Mouse (Mus musculus) midbrain, embryonic 12.5 days (tissue): ENCODE measurements around the gene Cmas. TPM values are rescaled to one million over a fixed set of nuclear protein-coding genes. Genes with fewer than 3 reads are reported as not detected.

Experiments used
- ATAC-seq: fragments of 200-750 bp; cut with Nextera tagmentation; 2 replicates; pipeline ENCODE4 v1.8.0; 2017; ENCODE audit warnings: low read depth, moderate TSS enrichment, moderate library complexity; ENCODE audit not compliant: low FRiP score
- H3K27ac ChIP-seq: fragments of 300-500 bp; sonication (generic); replicated peaks from 2 replicates; pipeline ENCODE4 v1.5.1; 2016; ENCODE audit warnings: mild to moderate bottlenecking
- H3K27me3 ChIP-seq: fragments of 300-500 bp; sonication (generic); 2 replicates; pipeline ENCODE4 v1.6.1; 2016; ENCODE audit warnings: mild to moderate bottlenecking
- H3K36me3 ChIP-seq: fragments of 300-500 bp; sonication (generic); 2 replicates; pipeline ENCODE4 v1.6.1; 2016
- H3K4me1 ChIP-seq: fragments of 300-500 bp; sonication (generic); 2 replicates; pipeline ENCODE4 v1.6.1; 2016
- H3K4me2 ChIP-seq: fragments of 300-500 bp; sonication (generic); replicated peaks from 2 replicates; pipeline ENCODE4 v1.6.1; 2016; ENCODE audit warnings: mild to moderate bottlenecking, moderate library complexity
- H3K4me3 ChIP-seq: fragments of 300-500 bp; sonication (generic); 2 replicates; pipeline ENCODE4 v1.5.1; 2016; ENCODE audit warnings: mild to moderate bottlenecking
- H3K9ac ChIP-seq: fragments of 300-500 bp; sonication (generic); replicated peaks from 2 replicates; pipeline ENCODE4 v1.6.1; 2016; ENCODE audit warnings: mild to moderate bottlenecking, moderate library complexity
- H3K9me3 ChIP-seq: fragments of 300-500 bp; sonication (generic); 2 replicates; pipeline ENCODE4 v1.6.1; 2016; ENCODE audit warnings: mild to moderate bottlenecking
- WGBS: fragments of 180-500 bp; shearing (Covaris S2); methylation state at CpG from one replicate; pipeline ENCODE4 v1.1.7; 2016; 5-methylcytosine and 5-hydroxymethylcytosine counted together
- polyA plus RNA-seq: library from polyadenylated mRNA; unstranded; fragments of >200 nt; fragmentation: Nextera tagmentation; extraction: Ambion mirVana; gene quantifications from 2 replicates; pipeline ENCODE4 v1.2.1, GENCODE M21; 2016

Cmas gene
- polyA plus RNA-seq, 1 experiment from 2014 or later = 138 TPM

DNA sequence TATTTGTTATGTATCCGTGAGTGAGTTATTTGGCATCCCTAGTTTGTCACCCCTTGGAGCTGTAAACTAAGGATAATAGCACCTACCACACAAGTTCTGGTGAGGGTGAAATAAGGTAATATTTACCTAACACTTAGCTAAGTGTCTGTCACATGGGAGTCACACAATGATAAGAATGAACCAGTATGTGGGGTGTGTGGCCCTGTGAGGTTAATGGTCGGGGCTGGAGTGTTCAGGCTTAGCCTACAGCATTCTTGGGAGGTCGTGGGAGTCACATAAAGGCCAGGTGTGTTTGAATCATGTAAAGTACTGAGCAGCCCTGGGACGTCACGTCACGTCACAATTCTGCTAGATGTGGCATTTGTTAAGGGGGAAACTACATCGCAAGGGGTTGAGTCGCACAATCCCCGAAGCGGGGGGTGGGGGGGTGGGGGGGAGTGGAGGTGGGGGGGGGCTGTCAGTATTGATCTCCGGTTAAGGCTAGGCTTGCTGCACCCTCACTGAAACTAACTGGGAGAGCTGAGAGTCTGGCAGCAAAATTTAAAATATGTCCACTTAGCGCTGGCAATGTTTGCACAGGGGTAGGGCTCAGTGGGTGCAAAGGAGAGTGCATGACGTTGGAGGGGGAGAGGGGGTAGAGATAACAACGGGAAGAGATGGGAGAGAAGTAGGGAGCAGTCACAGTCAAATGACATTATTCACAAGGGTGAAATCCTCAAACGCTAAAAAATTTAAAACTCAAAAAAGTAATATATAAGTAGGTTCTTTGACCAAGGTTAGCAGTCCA, 39.4 kb downstream of the Cmas start:
- H3K36me3 ChIP-seq = no peaks in the 10 kb centered on the region
- WGBS = 83% methylated on average over 15 of the region's 15 CpGs
- H3K27me3 ChIP-seq = peaks cover 17% of the 10 kb centered on the region
- H3K4me3 ChIP-seq = no peak overlapping the region
- H3K9me3 ChIP-seq = no peaks in the 10 kb centered on the region
- no peak for ATAC-seq
- no peak overlapping the region for H3K9ac ChIP-seq
- no peak overlapping the region for H3K27ac ChIP-seq
- peaks cover 16% of the 10 kb centered on the region; the same call in 1 of the 2 replicates for H3K4me1 ChIP-seq
- no peak overlapping the region for H3K4me2 ChIP-seq

DNA sequence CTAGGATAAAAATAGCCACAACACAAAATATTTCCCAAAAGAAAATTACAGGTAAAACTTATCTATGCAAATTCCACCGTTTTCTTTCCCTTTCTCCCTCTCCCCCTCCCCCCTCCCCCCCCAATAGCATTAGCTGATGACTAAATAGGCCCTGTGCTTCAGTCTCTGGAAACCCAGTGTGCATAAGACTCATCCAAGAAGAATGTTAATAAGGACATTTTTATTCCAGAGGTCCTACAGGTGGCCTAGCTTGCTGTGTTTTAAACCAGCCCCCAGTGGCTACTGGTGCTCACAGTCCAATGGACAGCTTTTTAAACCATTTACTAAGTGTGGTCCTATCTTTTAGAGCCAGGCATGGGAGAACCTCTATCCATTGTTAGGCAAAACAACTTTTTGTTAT, 41.5 kb downstream of the Cmas start:
- ATAC-seq = no peak
- Histone ChIP-seq H3K9me3 (no peaks in the 10 kb centered on the region), H3K27me3 (peaks cover 17% of the 10 kb centered on the region), H3K4me1 (peaks cover 18% of the 10 kb centered on the region), H3K4me2 (no peak overlapping the region), H3K27ac (no peak overlapping the region), H3K4me3 (no peak overlapping the region), H3K36me3 (no peaks in the 10 kb centered on the region), H3K9ac (no peak overlapping the region)
- 88% methylated on average over 1 of the region's 1 CpGs for WGBS

- ATAC-seq = no peak
- Histone ChIP-seq H3K4me1 (peaks cover 10% of the 10 kb centered on the region), H3K27ac (no peak overlapping the region), H3K9ac (no peak overlapping the region), H3K4me3 (no peak overlapping the region), H3K4me2 (no peak overlapping the region), H3K27me3 (peaks cover 14% of the 10 kb centered on the region), H3K36me3 (no peaks in the 10 kb centered on the region), H3K9me3 (no peaks in the 10 kb centered on the region)
- 72% methylated on average over 9 of the region's 9 CpGs for WGBS
Observed at GRCm38 (mm10) chr6:142798837-142799236, 42.4 kb downstream of the Cmas start.

- H3K36me3 ChIP-seq = no peaks in the 10 kb centered on the region
- no peak for ATAC-seq
- peaks cover 10% of the 10 kb centered on the region for H3K4me1 ChIP-seq
- H3K4me2 ChIP-seq = no peak overlapping the region
- WGBS = 82% methylated on average over 7 of the region's 7 CpGs
- H3K9me3 ChIP-seq = no peaks in the 10 kb centered on the region
- no peak overlapping the region for H3K9ac ChIP-seq
- no peak overlapping the region for H3K4me3 ChIP-seq
- peaks cover 9% of the 10 kb centered on the region for H3K27me3 ChIP-seq
- H3K27ac ChIP-seq = no peak overlapping the region
Observed at GRCm38 (mm10) chr6:142799704-142800374, 43.4 kb downstream of the Cmas start.

DNA sequence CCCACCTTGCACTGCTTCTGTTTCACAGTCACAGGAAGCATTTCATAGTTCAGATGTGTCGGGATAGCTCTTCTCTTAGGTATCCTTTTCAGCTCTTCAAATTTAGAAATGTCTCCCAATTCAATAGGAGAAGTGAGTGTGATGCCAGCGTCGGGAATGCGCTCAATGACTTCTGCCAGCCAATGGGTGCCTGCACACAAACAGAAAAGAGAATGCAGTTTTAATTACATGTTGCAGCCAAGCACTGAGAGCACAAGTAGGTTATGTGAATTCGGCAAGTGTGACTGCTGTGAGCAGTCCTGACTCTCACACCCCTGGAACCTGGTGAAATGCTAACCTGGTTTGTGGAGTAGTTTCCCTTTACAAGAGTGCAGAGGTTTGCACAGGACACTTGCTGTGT, 45.2 kb downstream of the Cmas start:
- Histone ChIP-seq H3K27ac (no peak overlapping the region), H3K4me2 (no peak overlapping the region), H3K4me3 (no peak overlapping the region), H3K27me3 (peaks cover 9% of the 10 kb centered on the region), H3K9me3 (no peaks in the 10 kb centered on the region), H3K4me1 (peaks cover 10% of the 10 kb centered on the region), H3K36me3 (no peaks in the 10 kb centered on the region), H3K9ac (no peak overlapping the region)
- WGBS = 91% methylated on average over 5 of the region's 5 CpGs
- ATAC-seq = no peak

DNA sequence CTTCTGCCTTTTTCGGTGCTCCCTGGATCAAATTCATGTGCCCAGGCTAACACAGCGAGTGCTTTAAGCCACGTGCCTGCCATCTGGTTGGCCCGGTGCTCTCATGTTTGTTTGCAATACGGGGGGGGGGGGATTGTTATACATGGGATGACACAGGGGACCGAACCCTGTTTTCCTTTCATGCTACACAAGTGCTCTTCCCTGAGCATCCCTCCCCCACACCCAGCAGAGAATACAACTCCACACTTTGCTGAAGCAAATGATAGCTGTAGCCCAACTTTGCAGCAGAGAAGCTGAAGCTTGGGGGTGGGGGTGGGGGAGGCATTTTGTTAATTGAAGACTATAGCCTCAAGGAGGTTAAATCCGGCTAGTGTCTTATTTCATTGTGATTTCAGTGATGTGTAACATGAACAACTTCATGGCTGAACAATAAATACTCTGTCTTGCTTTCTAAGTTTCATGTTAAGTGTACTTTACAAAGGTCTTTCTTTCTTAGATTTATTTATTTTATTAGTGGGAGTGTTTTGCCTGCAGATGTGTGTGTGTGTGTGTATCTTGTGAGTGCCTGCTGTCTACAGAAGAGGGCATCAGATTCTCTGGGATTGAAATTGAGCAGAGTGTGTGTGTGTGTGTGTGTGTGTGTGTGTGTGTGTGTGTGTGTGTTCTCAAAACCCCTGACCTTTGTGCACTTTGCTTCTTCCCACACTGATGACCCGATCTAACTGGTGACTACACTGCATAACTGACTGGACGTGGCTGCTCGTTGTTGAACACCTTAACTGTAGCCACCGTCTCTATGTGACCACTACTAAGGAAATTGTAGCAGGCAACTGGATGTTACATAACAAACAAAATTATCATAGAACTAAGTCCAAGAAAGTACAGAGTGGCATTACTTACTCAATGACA, 46.4 kb downstream of the Cmas start:
- H3K4me1 ChIP-seq = peaks cover 10% of the 10 kb centered on the region
- H3K27me3 ChIP-seq = peaks cover 9% of the 10 kb centered on the region
- H3K36me3 ChIP-seq = no peaks in the 10 kb centered on the region
- no peak overlapping the region for H3K4me3 ChIP-seq
- no peak overlapping the region for H3K4me2 ChIP-seq
- ATAC-seq = no peak
- no peak overlapping the region for H3K9ac ChIP-seq
- H3K9me3 ChIP-seq = no peaks in the 10 kb centered on the region
- no peak overlapping the region for H3K27ac ChIP-seq
- 60% methylated on average over 11 of the region's 11 CpGs for WGBS

DNA sequence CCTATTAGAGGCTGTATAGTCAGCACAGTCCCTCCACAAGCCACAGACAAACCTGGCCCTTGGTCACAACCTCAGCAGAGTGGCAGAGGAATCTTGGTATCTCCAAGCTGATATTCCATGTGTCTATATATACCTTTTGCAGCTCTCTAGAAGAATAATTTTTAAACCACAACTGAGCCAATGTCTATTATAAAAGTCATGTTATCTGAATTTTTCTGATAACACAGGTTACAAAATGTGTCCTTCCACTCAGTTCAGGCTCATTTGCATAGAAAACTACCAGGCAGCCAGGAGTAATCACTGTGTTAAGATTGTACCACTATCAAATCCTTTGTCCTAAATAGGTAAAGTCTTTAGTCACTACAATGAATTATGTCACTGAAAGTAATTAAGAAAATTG, 47.9 kb downstream of the Cmas start, which contains the start of gene Sult6b2:
Sult6b2 (minus strand) TSS at position 101 of the 400 bp plus-strand sequence.
- Histone ChIP-seq H3K36me3 (no peaks in the 10 kb centered on the region), H3K4me2 (no peak within 1 kb of the TSS), H3K27me3 (peaks cover 4% of the 10 kb centered on the region), H3K9ac (no peak within 1 kb of the TSS), H3K9me3 (no peaks in the 10 kb centered on the region), H3K4me1 (peaks cover 10% of the 10 kb centered on the region), H3K27ac (no peak within 1 kb of the TSS), H3K4me3 (no peak within 1 kb of the TSS)
- ATAC-seq = no peak

DNA sequence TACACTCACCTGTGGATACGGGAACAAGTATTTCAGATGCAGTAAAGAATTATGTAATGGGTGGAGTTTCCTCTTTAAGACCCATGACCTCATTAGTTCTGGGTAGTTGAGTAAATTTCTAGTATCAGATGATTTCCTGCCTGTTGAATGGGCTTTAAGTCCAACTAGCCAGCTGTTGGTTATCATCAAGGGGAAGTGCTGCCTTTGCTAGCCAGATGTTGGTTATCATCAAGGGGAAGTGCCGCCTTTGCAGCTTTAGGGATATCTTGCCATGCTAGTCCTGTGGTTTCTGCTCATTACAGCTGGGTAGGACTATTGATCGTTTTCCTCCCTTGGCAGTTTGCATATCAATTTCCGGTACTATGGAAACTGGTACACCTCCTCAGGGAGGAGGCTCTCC, 49.8 kb downstream of the Cmas start:
- ATAC-seq = no peak
- Histone ChIP-seq H3K27me3 (no peaks in the 10 kb centered on the region), H3K9ac (no peak overlapping the region), H3K9me3 (no peaks in the 10 kb centered on the region), H3K4me1 (peaks cover 10% of the 10 kb centered on the region), H3K4me2 (no peak overlapping the region), H3K27ac (no peak overlapping the region), H3K36me3 (no peaks in the 10 kb centered on the region), H3K4me3 (no peak overlapping the region)
- WGBS = 90% methylated on average over 4 of the region's 4 CpGs

DNA sequence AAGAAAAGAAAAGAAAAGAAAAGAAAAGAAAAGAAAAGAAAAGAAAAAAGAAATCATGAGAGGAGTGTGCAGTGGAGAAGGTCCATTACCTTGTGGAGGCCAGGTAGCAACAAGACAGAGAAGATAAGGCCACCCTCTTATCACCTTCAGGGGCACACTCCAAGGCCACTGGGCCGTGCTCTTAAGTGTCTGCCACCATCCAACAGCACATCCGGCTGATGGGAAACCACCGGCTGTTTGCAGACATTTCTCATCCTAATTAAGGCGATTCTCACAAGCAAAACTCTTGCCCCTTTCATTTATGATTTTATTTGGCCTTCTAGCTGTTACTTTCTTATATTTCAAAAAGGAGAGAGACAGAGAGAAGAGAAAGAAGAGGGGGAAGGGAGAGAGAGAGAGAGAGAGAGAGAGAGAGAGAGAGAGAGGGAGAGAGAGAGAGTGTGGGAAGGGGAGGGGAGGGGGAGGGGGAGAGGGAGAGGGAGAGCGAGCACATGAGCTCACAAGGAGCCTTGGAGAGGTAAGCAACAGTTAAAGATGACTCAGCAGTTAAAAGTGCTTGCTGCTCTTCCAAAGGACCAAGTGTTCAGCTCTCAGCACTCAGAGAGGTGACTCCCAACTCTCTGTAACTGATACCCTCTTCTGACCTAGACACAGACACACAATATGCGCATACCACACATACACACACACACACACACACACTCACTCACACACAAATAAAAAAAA, 53.0 kb downstream of the Cmas start:
- Histone ChIP-seq H3K9ac (no peak overlapping the region), H3K27ac (no peak overlapping the region), H3K27me3 (0 out of 2 replicates have a peak, but pooled peaks cover 3% of the 10 kb centered on the region), H3K36me3 (no peaks in the 10 kb centered on the region), H3K4me1 (peaks cover 7% of the 10 kb centered on the region), H3K4me2 (no peak overlapping the region), H3K4me3 (no peak overlapping the region), H3K9me3 (no peaks in the 10 kb centered on the region)
- WGBS = 50% methylated on average over 6 of the region's 6 CpGs
- ATAC-seq = no peak

- no peak overlapping the region for H3K9ac ChIP-seq
- H3K27me3 ChIP-seq = 0 out of 2 replicates have a peak, but pooled peaks cover 3% of the 10 kb centered on the region
- H3K36me3 ChIP-seq = no peaks in the 10 kb centered on the region
- no peak overlapping the region for H3K27ac ChIP-seq
- 62% methylated on average over 6 of the region's 6 CpGs for WGBS
- no peak for ATAC-seq
- peaks cover 7% of the 10 kb centered on the region for H3K4me1 ChIP-seq
- no peak overlapping the region for H3K4me2 ChIP-seq
- H3K9me3 ChIP-seq = no peaks in the 10 kb centered on the region
- no peak overlapping the region for H3K4me3 ChIP-seq
Observed at GRCm38 (mm10) chr6:142810239-142810638, 53.8 kb downstream of the Cmas start.

DNA sequence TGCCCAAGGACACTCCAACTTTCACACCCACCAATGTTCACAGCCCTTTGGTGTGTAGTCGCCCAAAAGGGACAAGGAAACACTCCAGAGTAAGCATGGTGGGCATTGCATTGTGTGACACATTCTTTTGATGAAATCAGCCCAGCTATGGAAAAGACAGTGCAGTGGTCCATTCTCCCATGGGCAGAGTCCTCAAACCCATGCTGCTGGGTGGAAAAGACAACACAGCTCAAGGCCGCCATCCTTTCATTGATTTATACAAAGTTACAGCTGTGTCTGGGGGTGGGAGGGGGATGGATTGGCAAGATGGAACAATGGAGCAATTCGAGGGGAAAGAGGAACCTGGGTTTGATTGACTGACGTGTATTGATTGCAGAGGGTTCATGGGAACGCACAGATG, 56.5 kb downstream of the Cmas start:
- WGBS = 48% methylated on average over 5 of the region's 5 CpGs
- no peaks in the 10 kb centered on the region for H3K9me3 ChIP-seq
- 0 out of 2 replicates have a peak overlapping the region, but pooled peaks have one; percentile 5 for H3K27ac ChIP-seq
- H3K9ac ChIP-seq = no peak overlapping the region
- 0 out of 2 replicates have a peak, but pooled peaks cover 3% of the 10 kb centered on the region for H3K27me3 ChIP-seq
- H3K4me2 ChIP-seq = no peak overlapping the region
- no peak overlapping the region for H3K4me3 ChIP-seq
- peaks cover 7% of the 10 kb centered on the region for H3K4me1 ChIP-seq
- no peaks in the 10 kb centered on the region for H3K36me3 ChIP-seq
- ATAC-seq = peak; percentile 38; the same call in 1 of the 2 replicates
